Mouse (Mus musculus) liver, postnatal 0 days (tissue): Measurements from ENCODE around the gene Crtap.

Experiments
- CTCF ChIP-seq: sonication (generic); IDR thresholded peaks from 2 replicates; pipeline ENCODE4 v1.5.1; 2016; ENCODE audit warnings: antibody characterized with exemption, low read depth
- EP300 ChIP-seq: IDR thresholded peaks from 2 replicates; pipeline ENCODE4 v1.6.1; 2016; ENCODE audit warnings: antibody characterized with exemption, low read depth, mild to moderate bottlenecking

DNA sequence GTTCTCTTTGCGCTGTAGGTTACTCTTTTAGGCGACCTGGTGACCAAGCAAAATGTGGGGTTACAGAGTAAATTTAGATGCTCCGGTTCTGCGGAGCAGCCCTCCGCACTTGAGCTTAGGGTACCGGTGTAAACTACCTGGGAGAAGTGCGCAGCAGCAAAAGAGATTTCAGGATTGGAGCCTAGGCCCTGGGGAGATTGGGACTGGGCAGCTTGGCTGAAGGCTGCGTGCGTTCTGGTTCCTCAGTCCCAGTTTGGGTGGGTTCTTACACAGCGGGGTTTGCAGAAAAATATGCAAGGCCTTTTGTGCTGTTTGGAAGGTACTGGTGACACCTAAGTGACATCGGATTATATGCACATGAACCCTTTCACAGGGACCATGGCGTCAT lies 22.0 kb downstream of the Crtap start:
- TF ChIP-seq CTCF: no peak
- TF ChIP-seq EP300: no peak
